Mouse (Mus musculus): ENCODE measurements around the gene Hist1h2bh.
"Not testable (repeated sequence)": the region's sequence is repeated elsewhere in the genome, so short reads cannot be mapped to it uniquely, and the experiment has no call there.

Gene Hist1h2bh

GRCm38 (mm10) chr13:23550761-23551145 lies 7.6 kb upstream of the Hist1h2bh start:
- no peak for DNase-seq

GRCm38 (mm10) chr13:23546694-23547093 lies 3.5 kb upstream of the Hist1h2bh start:
- no peak for DNase-seq

GRCm38 (mm10) chr13:23544787-23545120 lies 1.6 kb upstream of the Hist1h2bh start:
- not testable (repeated sequence) for DNase-seq

GRCm38 (mm10) chr13:23543965-23544786 lies 984 bp upstream of the Hist1h2bh start, which contains the start of gene Hist1h3f:
Gene Hist1h3f, plus strand, starts transcription at chr13:23544052.
- DNase-seq = peak; percentile 97

GRCm38 (mm10) chr13:23542225-23542980 lies 789 bp downstream of the Hist1h2bh start:
- DNase-seq = not testable (repeated sequence)

- no peak for DNase-seq
These were observed 1.7 kb downstream of the Hist1h2bh start for GRCm38 (mm10) chr13:23541497-23541896.

GRCm38 (mm10) chr13:23539821-23540220 lies 3.4 kb downstream of the Hist1h2bh start:
- DNase-seq = not testable (repeated sequence)

- DNase-seq = no peak
These were observed 4.9 kb downstream of the Hist1h2bh start for GRCm38 (mm10) chr13:23538249-23538648.

- DNase-seq = no peak
These were observed 6.0 kb downstream of the Hist1h2bh start for GRCm38 (mm10) chr13:23537006-23537710.

- no peak for DNase-seq
These were observed 6.9 kb downstream of the Hist1h2bh start for GRCm38 (mm10) chr13:23536076-23536822.

- peak; percentile 90 for DNase-seq
These were observed 7.8 kb downstream of the Hist1h2bh start, which contains the start of gene Hist1h3g for GRCm38 (mm10) chr13:23535137-23536075. Gene Hist1h3g, plus strand, starts transcription at chr13:23535422.

GRCm38 (mm10) chr13:23534368-23535131 lies 8.6 kb downstream of the Hist1h2bh start:
- no peak for DNase-seq

- DNase-seq = peak; percentile 86
These were observed 9.4 kb downstream of the Hist1h2bh start, which contains the start of gene Hist1h2af for GRCm38 (mm10) chr13:23533560-23534367. Gene Hist1h2af, plus strand, starts transcription at chr13:23533906.

- DNase-seq = peak; percentile 50
These were observed 10.7 kb downstream of the Hist1h2bh start for GRCm38 (mm10) chr13:23532262-23533075.

GRCm38 (mm10) chr13:23530901-23531875 lies 12.0 kb downstream of the Hist1h2bh start, which contains the start of gene Hist1h4h:
Gene Hist1h4h, plus strand, starts transcription at chr13:23531050.
- DNase-seq = peak; percentile 100

- DNase-seq = peak; percentile 87
These were observed 12.9 kb downstream of the Hist1h2bh start for GRCm38 (mm10) chr13:23530181-23530900.
